Mouse (Mus musculus): ENCODE results near the gene Gm9639. TPM values are rescaled to one million over a fixed set of nuclear protein-coding genes. Genes with fewer than 3 reads are reported as not detected.

The Gm9639 gene
- not detected for total RNA-seq (2023)

DNA sequence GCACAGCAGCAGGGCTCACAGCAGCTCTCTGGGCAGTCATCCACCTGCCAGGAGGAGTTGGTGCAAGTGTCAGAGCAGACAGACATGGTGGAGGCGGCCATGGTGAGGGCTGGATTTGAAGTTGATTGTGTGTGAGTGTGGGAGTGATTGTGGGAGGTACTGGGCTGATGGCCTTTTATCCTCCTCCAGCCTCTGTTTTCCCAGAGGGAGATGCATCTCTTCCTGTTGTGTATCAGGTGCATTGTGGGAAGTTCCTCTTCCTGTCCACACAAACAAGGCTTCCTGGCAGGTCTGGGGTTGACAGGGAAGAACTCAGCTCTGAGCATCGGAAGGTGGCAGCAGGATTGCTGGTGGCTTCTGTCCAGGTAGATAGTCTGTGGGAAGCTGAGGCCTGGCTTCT is at the start of gene Gm9639:
Gene Gm9639 (minus strand): TSS at position 101 of the 400 bp plus-strand sequence.

DNA sequence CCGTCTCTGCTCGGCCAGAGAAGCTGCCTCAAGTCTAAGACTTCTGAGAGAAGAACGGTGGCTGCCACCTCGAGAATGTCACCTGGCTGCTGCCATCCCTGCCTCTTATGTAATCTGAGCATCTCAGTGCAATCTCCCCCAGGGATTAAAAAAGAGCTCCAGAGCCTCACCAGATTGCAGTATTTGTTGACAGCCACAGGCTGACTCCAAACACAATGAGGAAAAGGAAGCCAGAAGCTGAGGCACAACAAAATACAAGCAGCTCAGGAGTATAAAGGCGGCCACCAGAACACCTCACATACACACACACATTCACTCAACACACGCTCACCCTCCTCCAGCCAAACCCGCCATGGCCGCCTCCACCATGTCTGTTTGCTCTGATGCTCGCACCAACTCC is 40.8 kb upstream of the Gm9639 start, which contains the start of gene Krtap10-10:
Gene Krtap10-10 (plus strand): TSS at position 301 of the 400 bp plus-strand sequence.

DNA sequence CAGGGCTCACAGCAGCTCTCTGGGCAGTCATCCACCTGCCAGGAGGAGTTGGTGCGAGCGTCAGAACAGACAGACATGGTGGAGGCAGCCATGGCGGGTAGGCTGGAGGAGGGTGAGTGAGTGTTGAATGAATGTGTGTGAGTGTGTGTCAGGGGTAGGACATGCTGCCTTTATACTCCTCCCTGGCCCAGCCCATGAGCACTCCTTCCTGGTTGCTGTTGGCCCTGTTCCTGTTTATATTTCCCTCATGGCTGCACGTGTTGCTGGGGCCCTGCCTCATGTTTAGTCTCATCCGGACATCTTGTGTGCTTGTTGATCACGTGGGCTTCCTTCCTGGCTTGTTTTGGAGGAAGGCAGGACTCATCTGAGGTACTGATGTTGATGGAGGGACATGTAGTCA is 32.1 kb upstream of the Gm9639 start, which contains the start of gene Krtap10-4:
Gene Krtap10-4 (minus strand): TSS at position 145 of the 400 bp plus-strand sequence.

GRCm38 (mm10) chr10:77814382-77814781 is 19.5 kb upstream of the Gm9639 start, which contains the start of gene Gm2696:
TSS of gene Gm2696 (plus strand) at chr10:77814682.

DNA sequence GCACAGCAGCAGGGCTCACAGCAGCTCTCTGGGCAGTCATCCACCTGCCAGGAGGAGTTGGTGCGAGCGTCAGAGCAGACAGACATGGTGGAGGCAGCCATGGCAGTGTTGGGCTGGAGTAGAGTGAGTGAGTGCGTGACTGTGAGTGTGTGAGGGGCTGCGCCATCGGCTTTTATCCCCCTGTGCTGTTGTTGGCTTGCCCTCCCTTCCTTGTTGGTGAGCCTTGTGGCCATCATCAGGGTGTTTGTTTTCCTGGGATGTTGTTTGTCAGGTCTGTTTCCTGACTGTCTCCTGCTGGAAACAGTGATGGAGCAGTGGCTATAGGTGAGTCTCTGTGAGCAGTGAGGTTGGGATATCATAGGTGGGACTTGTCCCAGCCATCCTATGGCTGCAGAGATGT is 16.9 kb upstream of the Gm9639 start, which contains the start of gene Gm9507:
Gene Gm9507 (minus strand): TSS at position 101 of the 400 bp plus-strand sequence.

GRCm38 (mm10) chr10:77798921-77799508 is 4.1 kb upstream of the Gm9639 start, which contains the start of gene Gm19668:
TSS of gene Gm19668 (minus strand) at chr10:77799133.

GRCm38 (mm10) chr10:77787876-77788275 is 7.0 kb downstream of the Gm9639 start, which contains the start of gene Gm7137:
TSS of gene Gm7137 (minus strand) at chr10:77788200.

GRCm38 (mm10) chr10:77782442-77782841 is 12.4 kb downstream of the Gm9639 start, which contains the start of gene Gm3250:
TSS of gene Gm3250 (minus strand) at chr10:77782542.

DNA sequence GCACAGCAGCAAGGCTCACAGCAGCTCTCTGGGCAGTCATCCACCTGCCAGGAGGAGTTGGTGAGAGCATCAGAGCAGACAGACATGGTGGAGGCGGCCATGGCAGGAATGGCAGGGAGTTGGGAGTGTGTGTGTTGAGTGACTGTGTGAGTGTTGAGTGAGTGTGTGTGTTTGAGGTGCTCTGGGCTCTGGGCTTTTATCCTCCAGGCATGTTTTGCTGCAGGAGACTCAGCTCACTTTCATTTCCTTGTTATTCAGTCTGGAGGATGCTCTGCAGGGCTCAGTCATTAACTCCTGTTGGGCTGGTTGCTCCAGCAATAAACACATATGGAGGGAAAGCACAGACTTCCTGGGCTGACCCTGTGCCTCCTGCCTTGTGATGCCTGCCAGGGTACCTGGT is 18.0 kb downstream of the Gm9639 start, which contains the start of gene Gm7138:
Gene Gm7138 (minus strand): TSS at position 101 of the 400 bp plus-strand sequence.

GRCm38 (mm10) chr10:77771225-77771624 is 23.7 kb downstream of the Gm9639 start, which contains the start of gene Gm3238:
TSS of gene Gm3238 (minus strand) at chr10:77771325.

GRCm38 (mm10) chr10:77759582-77759981 is 35.3 kb downstream of the Gm9639 start, which contains the start of gene Gm3233:
TSS of gene Gm3233 (minus strand) at chr10:77759682.

GRCm38 (mm10) chr10:77751254-77751653 is 43.6 kb downstream of the Gm9639 start, which contains the start of gene Gm9736:
TSS of gene Gm9736 (minus strand) at chr10:77751354.

Other genes with a start within 250 kb of the Gm9639 start
- 100 to 1,000 TPM; 113 to 127 TPM for gene Pttg1ip, start 213.4 kb downstream of the Gm9639 start, total RNA-seq (2023)
- gene Sumo3, start 189.0 kb downstream of the Gm9639 start, total RNA-seq (2023), result 10 to 100 TPM; 76.0 to 76.6 TPM
- 10 to 100 TPM in 1 of 2 experiments, 1 to 10 TPM in 1; 3.3 to 11.9 TPM for gene Gm49325, start 188.9 kb downstream of the Gm9639 start, total RNA-seq (2023)
- 10 to 100 TPM; 43.6 to 54.7 TPM for gene Ube2g2, start 172.8 kb downstream of the Gm9639 start, total RNA-seq (2023)
- not detected for gene Tspear, start 108.5 kb downstream of the Gm9639 start, total RNA-seq (2023)
- not detected for gene Gm19402, start 104.3 kb downstream of the Gm9639 start, total RNA-seq (2023)
- gene Gm9508, start 97.8 kb downstream of the Gm9639 start, total RNA-seq (2023), result not detected
- gene Gm10272, start 88.5 kb downstream of the Gm9639 start, total RNA-seq (2023), result not detected
- gene Gm10024, start 83.6 kb downstream of the Gm9639 start, total RNA-seq (2023), result not detected
- not detected for gene Gm10142, start 79.3 kb downstream of the Gm9639 start, total RNA-seq (2023)
- gene Krtap12-1, start 74.5 kb downstream of the Gm9639 start, total RNA-seq (2023), result not detected
- gene Gm10100, start 68.6 kb downstream of the Gm9639 start, total RNA-seq (2023), result not detected
- not detected for gene Gm18596, start 52.4 kb downstream of the Gm9639 start, total RNA-seq (2023)
- not detected for gene Gm9736, start 43.7 kb downstream of the Gm9639 start, total RNA-seq (2023)
- gene Gm3233, start 35.4 kb downstream of the Gm9639 start, total RNA-seq (2023), result not detected
- not detected for gene Gm3238, start 23.8 kb downstream of the Gm9639 start, total RNA-seq (2023)
- gene Gm7138, start 18.1 kb downstream of the Gm9639 start, total RNA-seq (2023), result not detected
- not detected for gene Gm3250, start 12.5 kb downstream of the Gm9639 start, total RNA-seq (2023)
- gene Gm7137, start 6.9 kb downstream of the Gm9639 start, total RNA-seq (2023), result not detected
- not detected for gene Gm19668, start 4.1 kb upstream of the Gm9639 start, total RNA-seq (2023)
- not detected for gene Gm9507, start 16.8 kb upstream of the Gm9639 start, total RNA-seq (2023)
- not detected for gene Gm2696, start 19.6 kb upstream of the Gm9639 start, total RNA-seq (2023)
- not detected for gene Krtap10-4, start 32.0 kb upstream of the Gm9639 start, total RNA-seq (2023)
- not detected for gene Krtap10-10, start 40.9 kb upstream of the Gm9639 start, total RNA-seq (2023)
- not detected for gene Gm36176, start 51.7 kb upstream of the Gm9639 start, total RNA-seq (2023)
- not detected for gene Gm10318, start 57.8 kb upstream of the Gm9639 start, total RNA-seq (2023)
- gene Gm3285, start 66.9 kb upstream of the Gm9639 start, total RNA-seq (2023), result not detected
- gene Lrrc3, start 107.5 kb upstream of the Gm9639 start, total RNA-seq (2023), result under 1 TPM; 0.10 to 0.15 TPM
- 100 to 1,000 TPM; 148 to 152 TPM for gene Trpm2, start 175.5 kb upstream of the Gm9639 start, total RNA-seq (2023)
- 10 to 100 TPM; 10.7 to 12.6 TPM for gene 1810043G02Rik, start 183.4 kb upstream of the Gm9639 start, total RNA-seq (2023)
- 10 to 100 TPM; 60.3 to 88.1 TPM for gene Pfkl, start 215.0 kb upstream of the Gm9639 start, total RNA-seq (2023)
- not detected for gene Dnmt3l, start 246.9 kb upstream of the Gm9639 start, total RNA-seq (2023)
- gene Aire, start 248.5 kb upstream of the Gm9639 start, total RNA-seq (2023), result not detected